Mouse (Mus musculus) erythroblast, adult 5-6 weeks (primary cell): ENCODE measurements around the gene Lrrk1. TPM values are rescaled to one million over a fixed set of nuclear protein-coding genes. Genes with fewer than 3 reads are reported as not detected.

Source experiments
- ATAC-seq: replicated peaks from 2 replicates; pipeline ENCODE4 v1.8.0; 2016; ENCODE audit warnings: moderate number of reproducible peaks, mild to moderate bottlenecking, moderate TSS enrichment, inconsistent platforms; ENCODE audit not compliant: poor library complexity, low FRiP score, severe bottlenecking
- total RNA-seq, 2 experiments: library from RNA; stranded (forward) in 1 of 2; stranded (reverse) in 1 of 2; fragments of 150-400 nt in 1 of 2; fragments of 200-764, 138-1000 nt in 1 of 2; gene quantifications; 2 replicates each; pipeline versions ENCODE4 v1.2.3 to v1.2.4; 2015 to 2017; ENCODE audit warnings: low replicate concordance in 2 of 2

Gene Lrrk1
- total RNA-seq, 2 experiments from 2014 or later, result 3.1 to 3.2 TPM

- no peak for ATAC-seq
Measured at GRCm38 (mm10) chr7:66386411-66386810, 1.7 kb downstream of the Lrrk1 start.

- no peak for ATAC-seq
Measured at GRCm38 (mm10) chr7:66385826-66386225, 2.3 kb downstream of the Lrrk1 start.

DNA sequence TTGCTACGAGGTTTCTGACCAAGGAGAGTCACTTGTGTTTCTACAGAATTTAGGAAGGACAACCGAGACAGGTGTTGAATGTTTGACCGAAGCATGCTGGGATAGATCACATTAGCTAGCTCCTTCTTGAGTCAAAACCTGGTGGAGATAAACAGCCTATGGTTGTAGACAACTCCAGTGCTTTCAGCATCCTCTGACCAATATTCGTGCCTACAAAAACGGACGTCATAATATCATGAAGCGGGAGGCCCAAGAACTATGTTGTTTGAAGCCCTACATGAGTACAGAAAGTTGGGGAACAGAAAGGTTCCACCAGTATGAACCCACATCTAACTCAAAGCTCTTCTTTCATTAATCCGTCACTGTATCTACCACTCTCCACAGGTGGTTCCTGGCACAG lies 3.3 kb downstream of the Lrrk1 start:
- no peak for ATAC-seq

GRCm38 (mm10) chr7:66384213-66384612 lies 3.9 kb downstream of the Lrrk1 start:
- ATAC-seq, result no peak

DNA sequence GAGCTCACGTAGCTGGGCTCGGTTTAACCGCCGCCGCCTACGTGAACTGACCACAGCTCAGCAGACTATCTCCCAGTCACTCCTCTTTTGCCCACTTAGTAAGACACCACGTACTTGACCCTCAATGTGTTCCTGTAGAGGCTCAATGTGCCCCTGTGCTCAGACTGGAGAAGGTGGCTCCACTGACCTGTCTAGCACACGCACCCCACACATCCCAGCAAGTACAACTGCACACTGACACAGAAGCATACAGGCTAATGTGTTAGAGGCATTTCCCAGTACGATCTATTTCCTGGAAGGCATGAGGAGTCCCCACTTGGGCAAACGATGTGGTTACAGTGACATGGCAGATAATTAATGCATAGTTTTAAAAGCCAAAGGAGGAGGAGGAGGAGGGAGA lies 11.6 kb downstream of the Lrrk1 start:
- no peak for ATAC-seq

DNA sequence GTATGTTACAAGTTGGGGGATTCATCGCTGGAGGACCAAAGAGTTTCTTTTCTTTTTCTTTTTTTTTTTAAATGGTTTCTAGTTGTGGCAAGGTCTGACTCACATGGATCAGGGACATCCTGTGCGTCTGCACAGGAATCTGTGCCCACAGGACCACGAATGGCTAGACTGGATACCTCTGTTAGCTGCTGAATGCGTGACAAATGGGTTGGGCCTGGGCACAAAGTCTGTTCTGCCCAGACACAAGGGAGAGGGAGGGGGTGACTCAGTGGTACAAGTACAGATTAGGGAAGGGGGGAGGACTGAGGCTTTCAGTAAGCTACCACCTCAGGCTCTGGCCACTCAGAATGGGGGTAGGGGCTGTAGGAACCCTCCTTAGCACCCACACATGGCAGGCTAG lies 12.4 kb downstream of the Lrrk1 start:
- ATAC-seq, result no peak

DNA sequence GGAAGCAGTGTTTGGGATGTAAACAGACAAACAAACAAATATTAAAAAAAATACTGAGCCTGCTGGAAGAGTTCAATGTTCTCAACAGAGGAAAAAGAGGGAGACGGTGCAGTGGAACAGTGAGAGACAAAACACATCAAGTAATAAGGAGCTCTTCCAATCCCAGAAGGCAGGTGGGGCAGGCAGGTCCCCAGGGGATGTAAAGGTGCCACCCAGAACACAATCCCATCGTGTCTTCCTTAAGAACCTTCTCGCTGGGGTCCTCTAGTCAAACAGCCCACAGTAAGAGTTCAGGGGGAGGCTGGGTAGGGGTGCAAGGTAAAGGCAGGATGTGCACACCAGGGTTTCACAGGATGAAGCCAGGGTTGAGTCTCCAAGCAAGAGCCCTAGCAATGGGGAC lies 14.8 kb downstream of the Lrrk1 start:
- ATAC-seq, result no peak

DNA sequence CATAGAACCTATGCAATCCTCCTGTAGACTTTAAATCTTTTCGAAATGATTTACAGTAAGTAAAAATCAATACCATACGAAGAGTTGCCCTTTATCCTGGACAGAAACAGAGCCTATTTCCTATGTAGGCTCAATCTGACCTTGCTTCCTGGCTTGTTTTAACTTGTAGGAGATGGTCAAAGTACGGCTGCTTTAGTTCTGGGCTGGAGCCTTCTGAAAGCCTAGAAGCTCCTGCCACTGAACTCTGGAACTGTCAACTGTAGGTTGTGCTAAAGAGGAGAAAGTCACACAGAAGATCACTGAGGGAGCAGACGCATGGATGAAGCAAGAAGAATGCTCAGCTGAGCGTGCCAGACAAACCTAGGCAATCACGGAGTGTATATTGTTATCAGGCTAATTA lies 17.2 kb downstream of the Lrrk1 start:
- no peak for ATAC-seq

DNA sequence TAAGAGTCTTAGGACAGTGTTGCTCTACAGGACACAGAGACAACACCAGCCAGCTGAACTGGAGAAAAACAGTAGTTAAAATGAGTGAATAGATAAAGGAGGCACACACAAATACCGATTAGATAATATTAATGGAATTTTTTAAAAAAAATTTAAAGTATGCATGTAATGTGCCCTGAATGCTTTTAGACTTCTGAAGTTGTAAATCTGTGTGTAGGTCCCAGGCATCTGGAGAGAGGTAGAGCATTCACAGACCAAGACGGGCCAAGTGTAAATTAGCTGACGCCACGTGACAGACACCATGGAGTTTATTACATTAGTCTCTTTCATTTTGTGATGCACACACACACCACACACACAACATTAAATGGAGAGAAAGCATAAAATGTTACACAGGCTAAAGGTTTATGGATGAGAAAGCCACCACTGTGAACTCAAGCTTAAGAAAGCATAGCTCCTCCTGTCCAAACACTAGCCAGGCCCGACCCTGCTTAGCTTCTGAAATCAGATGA lies 18.2 kb downstream of the Lrrk1 start:
- ATAC-seq, result no peak

GRCm38 (mm10) chr7:66369071-66369933 lies 18.8 kb downstream of the Lrrk1 start:
- no peak for ATAC-seq

DNA sequence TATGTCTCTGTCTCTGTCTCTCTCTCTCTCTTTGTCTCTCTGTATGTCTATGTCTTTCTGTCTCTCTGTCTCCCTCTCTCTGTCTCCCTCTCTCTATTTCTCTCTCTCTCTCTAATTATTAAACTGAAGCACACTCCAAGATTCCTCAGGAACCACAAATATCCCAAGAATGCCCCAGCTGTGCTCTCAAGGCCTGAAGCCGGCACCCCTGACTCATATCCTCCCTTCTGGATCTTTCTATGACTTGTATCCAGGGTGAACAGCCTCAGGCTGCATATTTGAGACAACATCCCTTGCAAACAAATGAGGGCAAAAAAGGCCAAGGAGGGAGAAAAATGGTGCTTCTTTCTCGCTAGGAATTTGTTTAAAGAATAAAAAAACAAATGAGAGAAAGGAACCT lies 22.2 kb downstream of the Lrrk1 start, which contains the start of gene Gm10974:
TSS of gene Gm10974 (plus strand) at position 2 of the 400 bp plus-strand sequence.
- ATAC-seq, result no peak

- ATAC-seq, result no peak
Measured at GRCm38 (mm10) chr7:66365411-66365810, 22.7 kb downstream of the Lrrk1 start.

- ATAC-seq, result no peak
Measured at GRCm38 (mm10) chr7:66364491-66364890, 23.7 kb downstream of the Lrrk1 start.

GRCm38 (mm10) chr7:66359044-66359443 lies 29.1 kb downstream of the Lrrk1 start:
- ATAC-seq, result no peak

DNA sequence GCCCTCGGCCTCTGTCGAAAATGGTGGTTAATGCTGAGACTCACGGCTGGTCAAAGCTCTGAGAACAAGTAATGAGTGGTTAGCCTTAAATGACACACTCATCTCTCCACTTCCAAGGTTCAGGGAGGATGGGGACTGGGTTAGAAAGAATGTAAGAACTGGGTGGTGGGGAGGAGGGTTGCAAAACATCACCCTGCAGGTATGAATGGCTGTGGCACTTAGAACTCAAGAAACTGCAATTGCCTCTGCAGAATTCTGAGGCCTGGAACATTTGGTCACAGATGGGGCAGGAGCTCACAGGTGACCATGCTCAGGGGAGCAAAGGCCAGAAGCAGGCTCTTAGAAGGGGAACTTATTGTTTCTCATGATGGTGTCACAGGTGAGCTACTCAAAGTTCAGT lies 29.7 kb downstream of the Lrrk1 start:
- no peak for ATAC-seq

- no peak for ATAC-seq
Measured at GRCm38 (mm10) chr7:66355791-66356522, 32.2 kb downstream of the Lrrk1 start.

- no peak for ATAC-seq
Measured at GRCm38 (mm10) chr7:66354911-66355310, 33.2 kb downstream of the Lrrk1 start.

- no peak for ATAC-seq
Measured at GRCm38 (mm10) chr7:66351074-66351473, 37.1 kb downstream of the Lrrk1 start.

GRCm38 (mm10) chr7:66349670-66350069 lies 38.5 kb downstream of the Lrrk1 start:
- ATAC-seq, result no peak

DNA sequence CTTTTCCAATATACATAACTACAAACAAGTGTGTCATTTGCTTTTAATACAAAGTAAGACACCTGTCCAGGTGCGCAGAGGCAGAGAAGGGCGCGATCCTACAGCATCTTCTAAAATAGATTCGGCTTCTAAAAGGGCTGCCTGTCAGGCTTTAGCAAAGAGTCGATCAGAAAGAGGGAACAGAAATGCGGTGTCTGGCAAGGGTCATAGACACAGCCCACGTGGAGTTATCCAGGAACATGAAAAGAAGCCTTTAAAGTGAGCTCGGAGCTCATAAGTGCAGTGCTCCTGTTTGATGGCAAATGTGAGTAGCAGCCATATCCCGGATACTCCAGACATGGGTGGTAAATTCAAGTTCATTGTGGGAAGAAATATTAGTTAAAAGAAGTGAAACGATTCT lies 39.6 kb downstream of the Lrrk1 start:
- no peak for ATAC-seq
